Mouse (Mus musculus) hindbrain, embryonic 15.5 days (tissue): Measurements from ENCODE around the gene Gm10799. TPM values are rescaled to one million over a fixed set of nuclear protein-coding genes. Genes with fewer than 3 reads are reported as not detected.

Experiments
- ATAC-seq: fragments of 200-750 bp; cut with Nextera tagmentation; 2 replicates; pipeline ENCODE4 v1.8.0; 2017; ENCODE audit warnings: low read depth, moderate number of reproducible peaks, moderate TSS enrichment; ENCODE audit not compliant: low FRiP score
- H3K27ac ChIP-seq: fragments of 300-500 bp; sonication (generic); replicated peaks from 2 replicates; pipeline ENCODE4 v1.5.1; 2015; ENCODE audit warnings: mild to moderate bottlenecking, inconsistent platforms
- H3K27me3 ChIP-seq: fragments of 300-500 bp; sonication (generic); 2 replicates; pipeline ENCODE4 v1.6.1; 2015; ENCODE audit warnings: control low read depth, inconsistent platforms
- H3K36me3 ChIP-seq: fragments of 300-500 bp; sonication (generic); 2 replicates; pipeline ENCODE4 v1.6.1; 2015; ENCODE audit warnings: control low read depth, inconsistent platforms
- H3K4me1 ChIP-seq: fragments of 300-500 bp; sonication (generic); replicated peaks from 2 replicates; pipeline ENCODE4 v1.6.1; 2015; ENCODE audit warnings: control low read depth, inconsistent platforms
- H3K4me2 ChIP-seq: fragments of 300-500 bp; sonication (generic); 2 replicates; pipeline ENCODE4 v1.6.1; 2015; ENCODE audit warnings: moderate library complexity, mild to moderate bottlenecking, inconsistent platforms
- H3K4me3 ChIP-seq: fragments of 300-500 bp; sonication (generic); 2 replicates; pipeline ENCODE4 v1.5.1; 2015; ENCODE audit warnings: mild to moderate bottlenecking, inconsistent platforms
- H3K9ac ChIP-seq: fragments of 300-500 bp; sonication (generic); 2 replicates; pipeline ENCODE4 v1.6.1; 2015; ENCODE audit warnings: inconsistent platforms
- H3K9me3 ChIP-seq: fragments of 300-500 bp; sonication (generic); 2 replicates; pipeline ENCODE4 v1.6.1; 2016; ENCODE audit warnings: control low read depth, inconsistent platforms
- WGBS: fragments of 180-500 bp; shearing (Covaris S2); methylation state at CpG from one replicate; pipeline ENCODE4 v1.1.7; 2015; 5-methylcytosine and 5-hydroxymethylcytosine counted together
- polyA plus RNA-seq: library from polyadenylated mRNA; unstranded; fragments of >200 nt; fragmentation: Nextera tagmentation; extraction: Ambion mirVana; gene quantifications from 2 replicates; pipeline ENCODE4 v1.2.1, GENCODE M21; 2015

Gene Gm10799
- polyA plus RNA-seq, 1 experiment from 2014 or later: not detected

DNA sequence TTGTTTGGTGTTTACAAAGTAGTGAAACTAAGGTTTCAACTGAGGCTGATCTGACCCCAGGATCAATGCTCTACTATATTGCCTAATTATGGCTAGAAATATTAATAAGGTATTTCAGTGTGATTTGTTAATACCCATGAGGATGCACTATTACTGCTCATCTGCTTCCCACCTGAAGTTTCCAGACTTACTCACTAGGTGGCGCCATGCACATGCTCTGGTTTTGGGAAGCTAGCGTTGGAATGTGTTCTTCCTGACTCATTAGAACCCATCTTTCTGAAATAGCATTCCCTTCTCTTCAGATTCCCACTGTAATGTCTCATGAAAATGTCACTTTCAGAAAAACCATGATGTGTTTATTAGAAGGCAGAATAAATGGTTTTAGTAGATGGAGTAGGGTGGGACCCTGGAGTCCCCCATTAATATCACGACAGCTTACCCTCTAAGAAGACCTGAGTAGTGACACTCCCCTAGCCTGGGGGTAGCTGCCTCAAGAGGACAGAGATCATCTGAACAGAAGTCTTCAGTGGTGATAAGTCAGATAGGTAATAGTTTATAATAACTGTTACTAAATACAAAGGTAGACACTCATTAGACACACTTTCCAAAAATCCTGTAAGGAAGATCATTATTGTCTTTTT, 33.4 kb downstream of the Gm10799 start:
- no peak overlapping the region for H3K4me3 ChIP-seq
- ATAC-seq: peak; percentile 34; the same call in 1 of the 2 replicates
- H3K9ac ChIP-seq: no peak overlapping the region
- H3K4me1 ChIP-seq: peaks cover 5% of the 10 kb centered on the region
- no peak overlapping the region for H3K4me2 ChIP-seq
- WGBS: 33% methylated on average over 3 of the region's 3 CpGs
- peaks cover 47% of the 10 kb centered on the region for H3K36me3 ChIP-seq
- no peak overlapping the region for H3K27ac ChIP-seq
- H3K9me3 ChIP-seq: no peaks in the 10 kb centered on the region
- no peaks in the 10 kb centered on the region for H3K27me3 ChIP-seq

GRCm38 (mm10) chr2:104032056-104032455, 36.3 kb downstream of the Gm10799 start:
- no peaks in the 10 kb centered on the region for H3K27me3 ChIP-seq
- no peak overlapping the region for H3K9ac ChIP-seq
- H3K4me2 ChIP-seq: no peak overlapping the region
- H3K9me3 ChIP-seq: no peaks in the 10 kb centered on the region
- no peak overlapping the region for H3K27ac ChIP-seq
- peaks cover 23% of the 10 kb centered on the region for H3K4me1 ChIP-seq
- no peak for ATAC-seq
- no peak overlapping the region for H3K4me3 ChIP-seq
- 90% methylated on average over 3 of the region's 3 CpGs for WGBS
- H3K36me3 ChIP-seq: peaks cover 35% of the 10 kb centered on the region

DNA sequence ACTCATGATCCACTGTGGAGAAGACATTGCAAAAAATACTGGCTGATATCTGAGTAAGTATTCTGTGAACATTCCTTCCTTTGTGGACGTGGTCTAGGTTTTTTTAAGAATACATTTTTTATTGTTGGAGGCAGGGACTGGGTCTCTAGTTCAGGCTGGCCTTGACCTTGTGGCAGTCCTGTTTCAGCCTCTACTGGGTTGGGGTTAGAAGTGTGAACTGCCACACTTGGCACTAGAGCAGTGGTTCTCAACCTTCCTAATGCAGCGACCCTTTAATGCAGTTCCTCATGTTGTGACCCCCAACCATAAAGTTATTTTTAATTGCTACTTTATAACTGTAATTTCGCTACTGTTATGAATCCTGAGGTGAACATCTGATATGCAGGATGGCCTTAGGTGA, 38.0 kb downstream of the Gm10799 start:
- no peak for ATAC-seq
- 91% methylated on average over 3 of the region's 3 CpGs for WGBS
- peaks cover 22% of the 10 kb centered on the region for H3K36me3 ChIP-seq

DNA sequence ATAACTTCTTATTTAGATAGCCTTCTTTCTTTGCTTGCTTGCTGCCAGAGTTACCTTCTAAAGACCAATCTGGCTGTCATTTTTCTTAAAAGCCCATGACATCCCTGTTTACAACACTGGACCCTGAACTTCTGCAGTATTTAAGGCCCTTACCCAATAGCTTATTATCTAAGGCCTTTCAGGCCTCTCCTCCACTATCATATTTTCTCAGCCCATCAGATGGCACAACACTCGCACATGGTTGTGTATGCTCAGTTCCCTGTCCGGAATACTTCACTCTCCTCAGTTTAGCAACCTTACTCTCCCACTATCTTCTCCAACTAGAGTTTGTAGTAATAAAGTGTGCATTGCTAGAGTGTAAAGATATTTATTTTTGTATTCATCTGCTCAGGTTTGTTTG, 39.3 kb downstream of the Gm10799 start:
- no peak for ATAC-seq
- Histone ChIP-seq H3K9ac (peak overlapping the region; percentile 99), H3K9me3 (no peaks in the 10 kb centered on the region), H3K4me3 (peak overlapping the region; percentile 95), H3K27me3 (no peaks in the 10 kb centered on the region), H3K4me2 (peak overlapping the region; percentile 78), H3K4me1 (peaks cover 23% of the 10 kb centered on the region), H3K27ac (no peak overlapping the region), H3K36me3 (peaks cover 12% of the 10 kb centered on the region)
- WGBS: 81% methylated on average over 2 of the region's 2 CpGs

More for the DNA sequence above, 38.0 kb downstream of the Gm10799 start:
- H3K9me3 ChIP-seq: no peaks in the 10 kb centered on the region
- no peak overlapping the region for H3K9ac ChIP-seq
- H3K4me2 ChIP-seq: no peak overlapping the region
- H3K4me1 ChIP-seq: peaks cover 23% of the 10 kb centered on the region
- no peaks in the 10 kb centered on the region for H3K27me3 ChIP-seq
- H3K27ac ChIP-seq: no peak overlapping the region
- H3K4me3 ChIP-seq: no peak overlapping the region

- ATAC-seq: peak; percentile 66
- Histone ChIP-seq H3K9ac (peak within 1 kb of the TSS; percentile 99), H3K27me3 (no peaks in the 10 kb centered on the region), H3K4me2 (peak within 1 kb of the TSS; percentile 78), H3K36me3 (peaks cover 6% of the 10 kb centered on the region), H3K4me3 (peak within 1 kb of the TSS; percentile 95), H3K9me3 (no peaks in the 10 kb centered on the region), H3K4me1 (peaks cover 23% of the 10 kb centered on the region), H3K27ac (peak within 1 kb of the TSS; percentile 75)
- under 1% methylated on average over 32 of the region's 32 CpGs for WGBS
Observed at GRCm38 (mm10) chr2:104028139-104028723, 40.1 kb downstream of the Gm10799 start, which contains the start of gene 4931422A03Rik. Gene 4931422A03Rik, minus strand, starts transcription at chr2:104028361.

GRCm38 (mm10) chr2:104027458-104028138, 40.8 kb downstream of the Gm10799 start, which contains the start of gene Fbxo3:
Gene Fbxo3, plus strand, starts transcription at chr2:104027721.
- Histone ChIP-seq H3K27me3 (no peaks in the 10 kb centered on the region), H3K4me3 (peak within 1 kb of the TSS; percentile 95), H3K36me3 (peaks cover 6% of the 10 kb centered on the region), H3K9ac (peak within 1 kb of the TSS; percentile 99), H3K27ac (peak within 1 kb of the TSS; percentile 75), H3K4me2 (peak within 1 kb of the TSS; percentile 78), H3K9me3 (no peaks in the 10 kb centered on the region), H3K4me1 (peaks cover 23% of the 10 kb centered on the region)
- ATAC-seq: peak; percentile 96
- WGBS: 1% methylated on average over 39 of the region's 44 CpGs

- Histone ChIP-seq H3K4me1 (peaks cover 15% of the 10 kb centered on the region), H3K27ac (no peak overlapping the region), H3K4me2 (no peak overlapping the region), H3K4me3 (no peak overlapping the region), H3K27me3 (no peaks in the 10 kb centered on the region), H3K9ac (no peak overlapping the region), H3K36me3 (no peaks in the 10 kb centered on the region), H3K9me3 (no peaks in the 10 kb centered on the region)
- 87% methylated on average over 4 of the region's 4 CpGs for WGBS
- ATAC-seq: no peak
Observed at GRCm38 (mm10) chr2:104024656-104025055, 43.7 kb downstream of the Gm10799 start.

- no peaks in the 10 kb centered on the region for H3K27me3 ChIP-seq
- no peak overlapping the region for H3K4me3 ChIP-seq
- H3K27ac ChIP-seq: no peak overlapping the region
- no peaks in the 10 kb centered on the region; the same call in 1 of the 2 replicates for H3K4me1 ChIP-seq
- WGBS: 87% methylated on average over 7 of the region's 7 CpGs
- no peak overlapping the region for H3K9ac ChIP-seq
- no peaks in the 10 kb centered on the region for H3K9me3 ChIP-seq
- no peak for ATAC-seq
- no peak overlapping the region for H3K4me2 ChIP-seq
- no peaks in the 10 kb centered on the region for H3K36me3 ChIP-seq
Observed at GRCm38 (mm10) chr2:104023096-104023495, 45.3 kb downstream of the Gm10799 start.

Other genes with a start within 250 kb of the Gm10799 start
- 36.0 and 37.9 TPM in 2 replicates for gene Lmo2, start 110.6 kb downstream of the Gm10799 start, polyA plus RNA-seq
- gene Fbxo3, start 40.8 kb downstream of the Gm10799 start, polyA plus RNA-seq: 66.9 and 67.0 TPM in 2 replicates
- 2.7 and 3.0 TPM in 2 replicates for gene 4931422A03Rik, start 40.2 kb downstream of the Gm10799 start, polyA plus RNA-seq
- gene Gm10912, start 2.7 kb downstream of the Gm10799 start, polyA plus RNA-seq: not detected in 2 replicates
- 2.3 and 3.5 TPM in 2 replicates for gene Cd59b, start 1.3 kb upstream of the Gm10799 start, polyA plus RNA-seq
- gene Cd59a, start 27.3 kb upstream of the Gm10799 start, polyA plus RNA-seq: 15.6 and 15.9 TPM in 2 replicates
- not detected in 2 replicates for gene A930018P22Rik, start 54.2 kb upstream of the Gm10799 start, polyA plus RNA-seq